Mouse (Mus musculus): ENCODE measurements around the gene Cd164l2. TPM values are rescaled to one million over a fixed set of nuclear protein-coding genes. Genes with fewer than 3 reads are reported as not detected.
A peak's percentile ranks its signal among the peaks of the same experiment; 100 is the strongest.

Cd164l2 gene
- polyA plus RNA-seq, 1 experiment from 2014 or later: 0.13 TPM

- Histone ChIP-seq H3K36me3 (ENCODE audit: control insufficient read depth, insufficient read depth) (peaks cover 20% of the 10 kb centered on the region), H3K4me2 (ENCODE audit: low read depth, low read length) (no peak within 1 kb of the TSS), H3K9me3 (replicated peaks; ENCODE audit: control insufficient read depth, low read length) (no peaks in the 10 kb centered on the region), H3K4me1 (ENCODE audit: control insufficient read depth, low read depth, low read length) (peaks cover 1% of the 10 kb centered on the region; the same call in 1 of the 2 replicates), H3K9ac (ENCODE audit: low read depth, low read length) (no peak within 1 kb of the TSS; the same call in 1 of the 2 replicates), H3K4me3 (ENCODE audit: low read depth, low read length) (no peak within 1 kb of the TSS), H3K27me3 (ENCODE audit: control insufficient read depth, insufficient read depth, low read depth, low read length) (no peaks in the 10 kb centered on the region), H3K27ac (ENCODE audit: low read length) (no peak within 1 kb of the TSS)
- 34% methylated on average over 7 of the region's 7 CpGs for WGBS (ENCODE audit: insufficient replicate concordance)
- peak; percentile 22; the same call in 1 of the 2 replicates for ATAC-seq (ENCODE audit: low read depth)
These were observed 51.0 kb downstream of the Cd164l2 start, which contains the start of gene Sytl1 for GRCm38 (mm10) chr4:133262882-133263281. Gene Sytl1, minus strand, starts transcription at chr4:133263113.

- Histone ChIP-seq H3K4me1 (ENCODE audit: control insufficient read depth, low read depth, low read length) (no peaks in the 10 kb centered on the region), H3K4me2 (ENCODE audit: low read depth, low read length) (no peak overlapping the region), H3K36me3 (ENCODE audit: control insufficient read depth, insufficient read depth) (peaks cover 29% of the 10 kb centered on the region), H3K27ac (ENCODE audit: low read length) (no peak overlapping the region), H3K4me3 (ENCODE audit: low read depth, low read length) (no peak overlapping the region), H3K9me3 (replicated peaks; ENCODE audit: control insufficient read depth, low read length) (no peaks in the 10 kb centered on the region), H3K27me3 (ENCODE audit: control insufficient read depth, insufficient read depth, low read depth, low read length) (no peaks in the 10 kb centered on the region), H3K9ac (ENCODE audit: low read depth, low read length) (no peak overlapping the region)
- WGBS (ENCODE audit: insufficient replicate concordance): 66% methylated on average over 5 of the region's 5 CpGs
- no peak for ATAC-seq (ENCODE audit: low read depth)
These were observed 51.8 kb downstream of the Cd164l2 start for GRCm38 (mm10) chr4:133263756-133264155.

- peaks cover 36% of the 10 kb centered on the region for H3K36me3 ChIP-seq (ENCODE audit: control insufficient read depth, insufficient read depth)
- H3K4me1 ChIP-seq (ENCODE audit: control insufficient read depth, low read depth, low read length): no peaks in the 10 kb centered on the region
- no peaks in the 10 kb centered on the region for H3K27me3 ChIP-seq (ENCODE audit: control insufficient read depth, insufficient read depth, low read depth, low read length)
- no peak overlapping the region for H3K4me3 ChIP-seq (ENCODE audit: low read depth, low read length)
- ATAC-seq (ENCODE audit: low read depth): no peak
- no peaks in the 10 kb centered on the region for H3K9me3 ChIP-seq (replicated peaks; ENCODE audit: control insufficient read depth, low read length)
- 71% methylated on average over 2 of the region's 2 CpGs for WGBS (ENCODE audit: insufficient replicate concordance)
- no peak overlapping the region for H3K9ac ChIP-seq (ENCODE audit: low read depth, low read length)
- no peak overlapping the region for H3K27ac ChIP-seq (ENCODE audit: low read length)
- no peak overlapping the region for H3K4me2 ChIP-seq (ENCODE audit: low read depth, low read length)
These were observed 52.6 kb downstream of the Cd164l2 start for GRCm38 (mm10) chr4:133264559-133264958.

- no peak for ATAC-seq (ENCODE audit: low read depth)
- H3K4me3 ChIP-seq (ENCODE audit: low read depth, low read length): no peak overlapping the region
- no peaks in the 10 kb centered on the region for H3K9me3 ChIP-seq (replicated peaks; ENCODE audit: control insufficient read depth, low read length)
- no peak overlapping the region for H3K9ac ChIP-seq (ENCODE audit: low read depth, low read length)
- H3K36me3 ChIP-seq (ENCODE audit: control insufficient read depth, insufficient read depth): peaks cover 38% of the 10 kb centered on the region
- WGBS (ENCODE audit: insufficient replicate concordance): 82% methylated on average over 3 of the region's 3 CpGs
- no peaks in the 10 kb centered on the region for H3K4me1 ChIP-seq (ENCODE audit: control insufficient read depth, low read depth, low read length)
- no peaks in the 10 kb centered on the region for H3K27me3 ChIP-seq (ENCODE audit: control insufficient read depth, insufficient read depth, low read depth, low read length)
- H3K4me2 ChIP-seq (ENCODE audit: low read depth, low read length): no peak overlapping the region
- H3K27ac ChIP-seq (ENCODE audit: low read length): no peak overlapping the region
These were observed 53.4 kb downstream of the Cd164l2 start for GRCm38 (mm10) chr4:133265297-133265696.

GRCm38 (mm10) chr4:133265759-133266158 lies 53.8 kb downstream of the Cd164l2 start:
- no peak overlapping the region for H3K27ac ChIP-seq (ENCODE audit: low read length)
- H3K9me3 ChIP-seq (replicated peaks; ENCODE audit: control insufficient read depth, low read length): no peaks in the 10 kb centered on the region
- H3K27me3 ChIP-seq (ENCODE audit: control insufficient read depth, insufficient read depth, low read depth, low read length): no peaks in the 10 kb centered on the region
- H3K9ac ChIP-seq (ENCODE audit: low read depth, low read length): no peak overlapping the region
- H3K4me1 ChIP-seq (ENCODE audit: control insufficient read depth, low read depth, low read length): no peaks in the 10 kb centered on the region
- no peak overlapping the region for H3K4me2 ChIP-seq (ENCODE audit: low read depth, low read length)
- peaks cover 38% of the 10 kb centered on the region for H3K36me3 ChIP-seq (ENCODE audit: control insufficient read depth, insufficient read depth)
- 86% methylated on average over 4 of the region's 4 CpGs for WGBS (ENCODE audit: insufficient replicate concordance)
- no peak for ATAC-seq (ENCODE audit: low read depth)
- H3K4me3 ChIP-seq (ENCODE audit: low read depth, low read length): no peak overlapping the region

- Histone ChIP-seq H3K4me3 (ENCODE audit: low read depth, low read length) (no peak overlapping the region), H3K36me3 (ENCODE audit: control insufficient read depth, insufficient read depth) (peaks cover 38% of the 10 kb centered on the region), H3K4me1 (ENCODE audit: control insufficient read depth, low read depth, low read length) (no peaks in the 10 kb centered on the region), H3K9ac (ENCODE audit: low read depth, low read length) (no peak overlapping the region), H3K27ac (ENCODE audit: low read length) (no peak overlapping the region), H3K9me3 (replicated peaks; ENCODE audit: control insufficient read depth, low read length) (no peaks in the 10 kb centered on the region), H3K4me2 (ENCODE audit: low read depth, low read length) (no peak overlapping the region), H3K27me3 (ENCODE audit: control insufficient read depth, insufficient read depth, low read depth, low read length) (no peaks in the 10 kb centered on the region)
- ATAC-seq (ENCODE audit: low read depth): no peak
- WGBS (ENCODE audit: insufficient replicate concordance): 84% methylated on average over 12 of the region's 12 CpGs
These were observed 54.4 kb downstream of the Cd164l2 start for GRCm38 (mm10) chr4:133266248-133266880.

- no peak overlapping the region for H3K9ac ChIP-seq (ENCODE audit: low read depth, low read length)
- no peaks in the 10 kb centered on the region for H3K4me1 ChIP-seq (ENCODE audit: control insufficient read depth, low read depth, low read length)
- no peak overlapping the region for H3K4me2 ChIP-seq (ENCODE audit: low read depth, low read length)
- no peaks in the 10 kb centered on the region for H3K9me3 ChIP-seq (replicated peaks; ENCODE audit: control insufficient read depth, low read length)
- 76% methylated on average over 3 of the region's 3 CpGs for WGBS (ENCODE audit: insufficient replicate concordance)
- H3K27me3 ChIP-seq (ENCODE audit: control insufficient read depth, insufficient read depth, low read depth, low read length): no peaks in the 10 kb centered on the region
- H3K27ac ChIP-seq (ENCODE audit: low read length): no peak overlapping the region
- H3K4me3 ChIP-seq (ENCODE audit: low read depth, low read length): no peak overlapping the region
- ATAC-seq (ENCODE audit: low read depth): no peak
- H3K36me3 ChIP-seq (ENCODE audit: control insufficient read depth, insufficient read depth): peaks cover 38% of the 10 kb centered on the region
These were observed 57.0 kb downstream of the Cd164l2 start for GRCm38 (mm10) chr4:133268931-133269330.

GRCm38 (mm10) chr4:133269596-133269995 lies 57.7 kb downstream of the Cd164l2 start:
- 77% methylated on average over 3 of the region's 3 CpGs for WGBS (ENCODE audit: insufficient replicate concordance)
- Histone ChIP-seq H3K4me2 (ENCODE audit: low read depth, low read length) (no peak overlapping the region), H3K36me3 (ENCODE audit: control insufficient read depth, insufficient read depth) (peaks cover 38% of the 10 kb centered on the region), H3K27ac (ENCODE audit: low read length) (0 out of 2 replicates have a peak overlapping the region, but pooled peaks have one; percentile 13), H3K4me3 (ENCODE audit: low read depth, low read length) (no peak overlapping the region), H3K27me3 (ENCODE audit: control insufficient read depth, insufficient read depth, low read depth, low read length) (no peaks in the 10 kb centered on the region), H3K9ac (ENCODE audit: low read depth, low read length) (no peak overlapping the region), H3K4me1 (ENCODE audit: control insufficient read depth, low read depth, low read length) (no peaks in the 10 kb centered on the region), H3K9me3 (replicated peaks; ENCODE audit: control insufficient read depth, low read length) (no peaks in the 10 kb centered on the region)
- ATAC-seq (ENCODE audit: low read depth): no peak

GRCm38 (mm10) chr4:133270929-133271328 lies 59.0 kb downstream of the Cd164l2 start:
- Histone ChIP-seq H3K27ac (ENCODE audit: low read length) (no peak overlapping the region), H3K4me1 (ENCODE audit: control insufficient read depth, low read depth, low read length) (peaks cover 6% of the 10 kb centered on the region), H3K9ac (ENCODE audit: low read depth, low read length) (no peak overlapping the region), H3K4me3 (ENCODE audit: low read depth, low read length) (no peak overlapping the region), H3K27me3 (ENCODE audit: control insufficient read depth, insufficient read depth, low read depth, low read length) (no peaks in the 10 kb centered on the region), H3K36me3 (ENCODE audit: control insufficient read depth, insufficient read depth) (peaks cover 32% of the 10 kb centered on the region), H3K4me2 (ENCODE audit: low read depth, low read length) (no peak overlapping the region), H3K9me3 (replicated peaks; ENCODE audit: control insufficient read depth, low read length) (no peaks in the 10 kb centered on the region)
- no peak for ATAC-seq (ENCODE audit: low read depth)
- WGBS (ENCODE audit: insufficient replicate concordance): 87% methylated on average over 9 of the region's 9 CpGs

Data from liver, embryonic 16.5 days (tissue).